ENCODE assay signal across 1 mouse cellular context in genomic region chr11:98717904-98718303, GRCm38 (mm10).
TF ChIP-seq lines count a peak whose summit lies in the region.

No protein-coding gene starts in this region.

TF ChIP-seq in MEL, 35 proteins besides CTCF, POLR2A, EP300 and RAD21 (continued from another document):
- no peak for TF ChIP-seq RCOR1 (IDR thresholded peaks at IDR 0.05; ENCODE audit: low read depth, low read length)
TF ChIP-seq in MEL: peak in this region for 2.
